Mouse (Mus musculus) thymus, adult 2 months (tissue): Measurements from ENCODE around the gene Mrps18c.

Experiments used
- CTCF ChIP-seq: fragments of 200-500 bp; IDR thresholded peaks from 2 replicates; pipeline ENCODE4 v1.5.1; 2012; ENCODE audit warnings: mild to moderate bottlenecking, control low read depth, low read length, moderate library complexity, borderline replicate concordance; ENCODE audit not compliant: control insufficient read depth, poor library complexity, insufficient read depth; ENCODE audit errors: extremely low read depth
- POLR2A ChIP-seq: fragments of 200-500 bp; IDR thresholded peaks from 2 replicates; pipeline ENCODE4 v1.6.1; 2012; ENCODE audit warnings: mild to moderate bottlenecking, low read length, control low read depth, moderate library complexity; ENCODE audit not compliant: control insufficient read depth, poor library complexity, insufficient read depth; ENCODE audit errors: extremely low read depth

DNA sequence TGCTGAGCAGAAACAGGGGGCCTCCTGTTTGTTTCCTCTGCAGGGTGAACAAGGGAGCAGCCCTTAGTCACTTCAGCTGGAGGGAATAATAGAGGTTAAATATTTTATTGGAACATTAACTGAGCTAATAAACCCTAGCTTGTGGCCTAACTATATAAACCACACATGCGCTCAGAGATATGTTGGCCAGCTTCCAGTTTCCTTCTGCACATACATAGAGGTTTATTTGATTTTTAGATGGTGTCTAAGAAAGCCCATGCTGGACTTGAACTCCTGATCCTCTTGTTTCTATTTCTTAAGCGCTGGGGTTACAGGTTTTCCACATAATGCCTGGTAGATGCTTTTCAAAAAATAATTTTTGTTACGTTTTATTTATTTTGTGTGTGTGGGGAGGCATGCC is 46.1 kb downstream of the Mrps18c start:
- TF ChIP-seq POLR2A: no peak
- TF ChIP-seq CTCF: no peak
